Mouse (Mus musculus) neural tube, embryonic 12.5 days (tissue): ENCODE data around the gene Neurl3. TPM values are rescaled to one million over a fixed set of nuclear protein-coding genes. Genes with fewer than 3 reads are reported as not detected.

ENCODE experiments used
- ATAC-seq: fragments of 200-750 bp; cut with Nextera tagmentation; 2 replicates; pipeline ENCODE4 v1.8.0; 2017; ENCODE audit warnings: low read depth, mild to moderate bottlenecking, moderate TSS enrichment, moderate library complexity; ENCODE audit not compliant: low FRiP score
- H3K27ac ChIP-seq: fragments of 300-500 bp; sonication (generic); 2 replicates; pipeline ENCODE4 v1.5.1; 2016
- H3K27me3 ChIP-seq: fragments of 300-500 bp; sonication (generic); replicated peaks from 2 replicates; pipeline ENCODE4 v1.6.1; 2016; ENCODE audit warnings: mild to moderate bottlenecking
- H3K36me3 ChIP-seq: fragments of 300-500 bp; sonication (generic); 2 replicates; pipeline ENCODE4 v1.6.1; 2016; ENCODE audit warnings: mild to moderate bottlenecking
- H3K4me1 ChIP-seq: fragments of 300-500 bp; sonication (generic); 2 replicates; pipeline ENCODE4 v1.6.1; 2016
- H3K4me2 ChIP-seq: fragments of 300-500 bp; sonication (generic); replicated peaks from 2 replicates; pipeline ENCODE4 v1.6.1; 2016; ENCODE audit warnings: mild to moderate bottlenecking
- H3K4me3 ChIP-seq: fragments of 300-500 bp; sonication (generic); 2 replicates; pipeline ENCODE4 v1.5.1; 2016
- H3K9ac ChIP-seq: fragments of 300-500 bp; sonication (generic); 2 replicates; pipeline ENCODE4 v1.6.1; 2016; ENCODE audit warnings: mild to moderate bottlenecking
- H3K9me3 ChIP-seq: fragments of 300-500 bp; sonication (generic); 2 replicates; pipeline ENCODE4 v1.6.1; 2016; ENCODE audit warnings: mild to moderate bottlenecking
- WGBS: fragments of 180-500 bp; shearing (Covaris S2); methylation state at CpG from one replicate; pipeline ENCODE4 v1.1.7; 2016; 5-methylcytosine and 5-hydroxymethylcytosine counted together
- polyA plus RNA-seq: library from polyadenylated mRNA; unstranded; fragments of >200 nt; fragmentation: Nextera tagmentation; extraction: Ambion mirVana; gene quantifications from 2 replicates; pipeline ENCODE4 v1.2.1, GENCODE M21; 2016

Neurl3 gene
- polyA plus RNA-seq, 1 experiment from 2014 or later = 1.2 TPM

GRCm38 (mm10) chr1:36251426-36251825, 23.1 kb downstream of the Neurl3 start:
- ATAC-seq = no peak
- H3K36me3 ChIP-seq = no peaks in the 10 kb centered on the region
- no peak overlapping the region for H3K27ac ChIP-seq
- peak overlapping the region; percentile 20; the same call in 1 of the 2 replicates for H3K4me2 ChIP-seq
- H3K27me3 ChIP-seq = peaks cover 3% of the 10 kb centered on the region; the same call in 1 of the 2 replicates
- H3K4me3 ChIP-seq = no peak overlapping the region
- H3K4me1 ChIP-seq = peaks cover 10% of the 10 kb centered on the region
- no peak overlapping the region for H3K9ac ChIP-seq
- no peaks in the 10 kb centered on the region for H3K9me3 ChIP-seq
- 3% methylated on average over 9 of the region's 9 CpGs for WGBS

GRCm38 (mm10) chr1:36246688-36247087, 27.8 kb downstream of the Neurl3 start:
- ATAC-seq = no peak
- no peak overlapping the region for H3K9ac ChIP-seq
- no peak overlapping the region for H3K4me2 ChIP-seq
- peaks cover 29% of the 10 kb centered on the region for H3K4me1 ChIP-seq
- 43% methylated on average over 6 of the region's 6 CpGs for WGBS
- H3K27ac ChIP-seq = no peak overlapping the region
- no peaks in the 10 kb centered on the region for H3K36me3 ChIP-seq
- no peaks in the 10 kb centered on the region for H3K27me3 ChIP-seq
- no peaks in the 10 kb centered on the region for H3K9me3 ChIP-seq
- H3K4me3 ChIP-seq = no peak overlapping the region

- ATAC-seq = no peak
- no peak overlapping the region for H3K27ac ChIP-seq
- H3K4me3 ChIP-seq = no peak overlapping the region
- no peaks in the 10 kb centered on the region for H3K27me3 ChIP-seq
- H3K9me3 ChIP-seq = no peaks in the 10 kb centered on the region
- peaks cover 24% of the 10 kb centered on the region for H3K4me1 ChIP-seq
- no peaks in the 10 kb centered on the region for H3K36me3 ChIP-seq
- 92% methylated on average over 4 of the region's 4 CpGs for WGBS
- no peak overlapping the region for H3K9ac ChIP-seq
- H3K4me2 ChIP-seq = no peak overlapping the region
Observed at GRCm38 (mm10) chr1:36244828-36245215, 29.7 kb downstream of the Neurl3 start.

GRCm38 (mm10) chr1:36244058-36244827, 30.2 kb downstream of the Neurl3 start, which contains the start of gene Uggt1:
TSS of gene Uggt1 (minus strand) at chr1:36244720.
- no peaks in the 10 kb centered on the region for H3K36me3 ChIP-seq
- peak within 1 kb of the TSS; percentile 88 for H3K4me2 ChIP-seq
- H3K9ac ChIP-seq = peak within 1 kb of the TSS; percentile 86
- H3K27ac ChIP-seq = peak within 1 kb of the TSS; percentile 77
- WGBS = 4% methylated on average over 49 of the region's 49 CpGs
- peak within 1 kb of the TSS; percentile 97 for H3K4me3 ChIP-seq
- no peaks in the 10 kb centered on the region for H3K9me3 ChIP-seq
- H3K27me3 ChIP-seq = no peaks in the 10 kb centered on the region
- ATAC-seq = peak; percentile 95
- H3K4me1 ChIP-seq = peaks cover 24% of the 10 kb centered on the region

GRCm38 (mm10) chr1:36243447-36244057, 30.9 kb downstream of the Neurl3 start:
- Histone ChIP-seq H3K9ac (peak overlapping the region; percentile 86), H3K27ac (peak overlapping the region; percentile 77), H3K9me3 (no peaks in the 10 kb centered on the region), H3K4me3 (peak overlapping the region; percentile 97), H3K4me1 (peaks cover 26% of the 10 kb centered on the region), H3K36me3 (no peaks in the 10 kb centered on the region), H3K27me3 (no peaks in the 10 kb centered on the region), H3K4me2 (peak overlapping the region; percentile 88)
- WGBS = 5% methylated on average over 21 of the region's 21 CpGs
- no peak; the same call in 1 of the 2 replicates for ATAC-seq

- H3K27ac ChIP-seq = no peak overlapping the region
- no peak for ATAC-seq
- H3K9me3 ChIP-seq = no peaks in the 10 kb centered on the region
- H3K4me1 ChIP-seq = peaks cover 29% of the 10 kb centered on the region
- 80% methylated on average over 15 of the region's 15 CpGs for WGBS
- no peak overlapping the region for H3K4me3 ChIP-seq
- H3K36me3 ChIP-seq = no peaks in the 10 kb centered on the region; the same call in 1 of the 2 replicates
- H3K4me2 ChIP-seq = no peak overlapping the region
- 0 out of 2 replicates have a peak overlapping the region, but pooled peaks have one; percentile 13 for H3K9ac ChIP-seq
- no peaks in the 10 kb centered on the region for H3K27me3 ChIP-seq
Observed at GRCm38 (mm10) chr1:36241903-36242429, 32.5 kb downstream of the Neurl3 start.

- H3K4me3 ChIP-seq = no peak overlapping the region
- no peak for ATAC-seq
- H3K27me3 ChIP-seq = no peaks in the 10 kb centered on the region
- no peak overlapping the region for H3K4me2 ChIP-seq
- no peaks in the 10 kb centered on the region for H3K9me3 ChIP-seq
- H3K27ac ChIP-seq = no peak overlapping the region
- WGBS = 69% methylated on average over 6 of the region's 6 CpGs
- H3K9ac ChIP-seq = no peak overlapping the region
- H3K4me1 ChIP-seq = peaks cover 25% of the 10 kb centered on the region
- no peaks in the 10 kb centered on the region; the same call in 1 of the 2 replicates for H3K36me3 ChIP-seq
Observed at GRCm38 (mm10) chr1:36240176-36240575, 34.3 kb downstream of the Neurl3 start.

- H3K9me3 ChIP-seq = no peaks in the 10 kb centered on the region
- H3K9ac ChIP-seq = no peak overlapping the region
- 85% methylated on average over 10 of the region's 10 CpGs for WGBS
- H3K4me3 ChIP-seq = no peak overlapping the region
- no peak overlapping the region for H3K4me2 ChIP-seq
- no peaks in the 10 kb centered on the region for H3K27me3 ChIP-seq
- no peak overlapping the region for H3K27ac ChIP-seq
- ATAC-seq = no peak
- peaks cover 5% of the 10 kb centered on the region; the same call in 1 of the 2 replicates for H3K36me3 ChIP-seq
- peaks cover 25% of the 10 kb centered on the region for H3K4me1 ChIP-seq
Observed at GRCm38 (mm10) chr1:36239396-36239795, 35.1 kb downstream of the Neurl3 start.

GRCm38 (mm10) chr1:36235855-36236254, 38.6 kb downstream of the Neurl3 start:
- peaks cover 19% of the 10 kb centered on the region for H3K36me3 ChIP-seq
- no peak overlapping the region for H3K9ac ChIP-seq
- no peak for ATAC-seq
- 92% methylated on average over 2 of the region's 2 CpGs for whole genome bisulfite sequencing
- H3K27me3 ChIP-seq = no peaks in the 10 kb centered on the region
- H3K4me1 ChIP-seq = peaks cover 5% of the 10 kb centered on the region; the same call in 1 of the 2 replicates
- H3K4me2 ChIP-seq = no peak overlapping the region
- no peak overlapping the region for H3K27ac ChIP-seq
- no peak overlapping the region for H3K4me3 ChIP-seq
- no peaks in the 10 kb centered on the region for H3K9me3 ChIP-seq

GRCm38 (mm10) chr1:36235057-36235639, 39.3 kb downstream of the Neurl3 start:
- peaks cover 23% of the 10 kb centered on the region for H3K36me3 ChIP-seq
- H3K27ac ChIP-seq = no peak overlapping the region
- H3K9me3 ChIP-seq = no peaks in the 10 kb centered on the region
- H3K4me1 ChIP-seq = peaks cover 5% of the 10 kb centered on the region; the same call in 1 of the 2 replicates
- ATAC-seq = no peak
- H3K9ac ChIP-seq = no peak overlapping the region
- H3K27me3 ChIP-seq = no peaks in the 10 kb centered on the region
- WGBS = 86% methylated on average over 9 of the region's 9 CpGs
- H3K4me3 ChIP-seq = no peak overlapping the region
- no peak overlapping the region for H3K4me2 ChIP-seq

GRCm38 (mm10) chr1:36233218-36233617, 41.3 kb downstream of the Neurl3 start:
- Histone ChIP-seq H3K4me3 (no peak overlapping the region), H3K27me3 (no peaks in the 10 kb centered on the region), H3K36me3 (peaks cover 27% of the 10 kb centered on the region), H3K4me1 (no peaks in the 10 kb centered on the region), H3K9me3 (no peaks in the 10 kb centered on the region), H3K9ac (no peak overlapping the region), H3K4me2 (no peak overlapping the region), H3K27ac (no peak overlapping the region)
- no peak for ATAC-seq
- 92% methylated on average over 6 of the region's 6 CpGs for WGBS
